Mouse (Mus musculus): ENCODE results near the gene Lhfp. TPM values are rescaled to one million over a fixed set of nuclear protein-coding genes. Genes with fewer than 3 reads are reported as not detected.
"Not testable (repeated sequence)": the region's sequence is repeated elsewhere in the genome, so short reads cannot be mapped to it uniquely, and the experiment has no call there.

Gene Lhfp
- total RNA-seq, 2 experiments from 2014 or later: 18.6 to 21.1 TPM

DNA sequence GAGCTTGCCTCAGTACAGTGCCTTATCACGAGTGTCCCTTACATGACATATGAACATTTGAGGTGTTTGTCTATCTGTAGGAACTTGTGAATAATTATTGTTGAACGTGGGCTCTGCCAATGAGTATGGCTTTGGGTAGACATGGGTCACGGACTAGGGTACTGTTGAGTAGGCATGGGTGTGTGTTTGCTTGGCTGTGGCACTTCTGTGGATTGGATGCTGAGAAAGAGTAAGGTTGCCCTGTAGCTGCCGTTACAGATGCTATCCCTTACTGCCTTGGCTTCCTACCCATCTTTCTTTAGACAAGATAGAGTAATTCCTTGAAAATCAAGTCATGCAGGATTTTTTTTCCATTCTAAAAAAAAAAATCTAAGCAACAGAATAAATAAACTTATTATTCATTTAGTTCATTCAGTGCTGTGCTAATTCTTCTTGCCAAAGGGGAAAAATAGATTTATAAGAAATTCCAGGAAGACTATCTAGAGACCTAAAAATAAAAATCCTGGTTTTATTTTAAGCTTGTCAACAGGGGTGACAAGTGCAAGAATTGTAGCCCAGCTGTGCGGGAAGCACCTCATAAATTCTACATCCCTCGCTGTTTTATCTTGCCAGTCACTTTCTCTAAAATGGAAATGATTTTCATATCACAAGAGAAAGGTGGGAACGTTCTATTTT, 45.3 kb downstream of the Lhfp start:
- DNase-seq (ENCODE audit: extremely low spot score in 1 of 2, low spot score in 1 of 2): no peak

DNA sequence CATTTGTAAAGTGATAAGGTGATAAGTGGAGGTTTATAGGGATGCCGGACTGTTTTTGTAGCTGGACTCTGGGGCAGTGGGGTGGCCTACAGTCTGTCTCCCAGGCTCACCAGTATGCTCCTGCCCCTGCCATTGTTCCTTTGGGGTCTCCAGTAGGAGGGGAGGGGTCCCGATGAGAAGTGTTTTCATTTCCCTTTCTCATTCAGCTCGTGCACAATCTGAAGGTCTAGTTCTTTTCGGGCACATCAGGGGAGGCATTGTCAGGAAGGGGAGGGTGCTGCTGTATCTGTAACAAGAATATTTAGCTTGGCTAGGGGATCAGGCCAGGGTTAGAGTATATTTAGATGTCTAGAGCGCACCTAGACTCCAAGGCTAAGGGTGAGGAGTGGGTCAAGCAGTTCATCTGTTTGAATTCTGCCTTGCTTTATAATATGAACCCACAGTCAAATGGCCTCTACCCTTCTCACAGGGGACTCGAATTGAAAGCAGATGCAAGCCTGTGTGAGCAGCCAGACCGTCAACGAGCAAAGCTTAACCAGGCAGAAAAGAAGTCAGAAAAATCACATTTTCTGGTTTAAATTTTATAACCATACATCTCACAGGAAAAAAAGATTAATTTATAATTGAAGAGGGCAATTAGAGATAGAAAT, 46.0 kb downstream of the Lhfp start:
- no peak for DNase-seq (ENCODE audit: extremely low spot score in 1 of 2, low spot score in 1 of 2)

DNA sequence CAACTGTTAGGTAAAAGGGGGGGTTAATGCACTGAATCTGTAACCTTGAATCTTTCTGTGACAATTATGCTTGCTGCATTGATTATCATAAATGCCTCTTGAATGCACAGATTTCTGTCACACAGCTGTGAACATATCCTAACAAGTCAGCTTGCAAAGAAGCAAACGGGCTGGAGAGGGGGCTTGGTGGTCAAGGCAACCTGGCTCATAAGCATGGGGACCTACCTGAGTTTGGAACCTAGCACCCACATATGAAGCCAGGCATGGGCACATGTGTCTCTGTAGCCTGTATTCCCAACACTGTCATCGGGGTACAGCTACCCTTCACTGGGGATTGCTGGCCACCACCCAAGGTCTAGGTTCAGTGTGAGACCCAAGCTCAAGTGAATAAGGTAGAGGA, 48.6 kb downstream of the Lhfp start:
- no peak for DNase-seq (ENCODE audit: extremely low spot score in 1 of 2, low spot score in 1 of 2)

DNA sequence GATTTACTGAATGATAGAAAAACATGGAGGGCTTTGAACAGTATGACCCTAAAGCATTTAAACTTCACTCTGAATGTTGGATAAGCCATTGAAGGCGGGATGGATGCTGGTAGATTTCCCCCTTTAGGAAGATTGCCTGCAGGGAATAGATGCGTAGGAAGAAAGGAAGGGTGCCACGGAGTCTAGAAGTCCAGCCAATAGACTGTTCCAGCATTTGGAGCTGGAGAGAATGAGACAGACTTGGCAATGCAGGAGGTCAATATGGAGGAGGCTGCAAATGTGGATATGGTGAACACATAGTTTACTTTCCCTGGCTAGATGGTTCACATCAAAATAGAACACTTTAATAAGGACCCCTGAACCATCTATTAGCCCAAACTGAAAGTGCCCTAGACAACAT, 58.9 kb downstream of the Lhfp start:
- DNase-seq (ENCODE audit: extremely low spot score in 1 of 2, low spot score in 1 of 2): no peak

DNA sequence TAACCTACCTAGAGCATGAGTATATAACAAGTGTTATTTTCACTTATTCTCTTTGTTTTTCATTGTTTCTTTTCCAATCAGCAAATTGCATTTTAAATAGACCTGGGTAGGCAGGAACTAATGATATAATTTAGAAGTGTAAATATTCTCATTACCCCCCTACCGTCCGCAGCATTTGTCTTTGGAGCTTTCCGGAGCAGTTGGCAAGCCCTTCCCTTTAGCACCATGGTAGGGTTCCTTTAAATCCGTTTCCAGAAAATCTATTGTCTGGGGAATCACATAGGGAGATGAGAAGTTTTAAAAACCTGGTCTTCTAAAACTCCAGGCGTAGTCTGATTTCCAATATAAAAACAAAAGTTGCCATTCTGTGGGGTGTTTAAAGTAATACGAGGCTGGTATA, 59.5 kb downstream of the Lhfp start:
- no peak for DNase-seq (ENCODE audit: extremely low spot score in 1 of 2, low spot score in 1 of 2)

DNA sequence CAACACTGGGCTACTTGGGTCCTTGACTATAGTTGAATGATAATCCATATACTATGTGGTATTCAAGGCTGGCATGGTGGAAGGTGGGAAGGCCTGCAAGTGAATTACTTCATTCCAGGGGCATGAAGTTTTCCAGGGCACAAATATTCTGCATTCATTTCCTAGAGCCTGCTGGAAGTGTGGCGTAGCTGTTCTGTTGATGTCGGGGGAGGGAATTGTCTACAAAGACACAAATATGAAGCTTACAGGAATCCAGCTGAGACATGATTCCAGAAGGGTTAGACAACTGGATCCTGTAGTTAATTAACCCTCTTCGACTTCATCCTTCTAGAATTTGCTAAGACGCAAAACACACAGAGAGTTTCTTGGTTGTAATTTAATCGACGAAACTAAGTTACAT, 60.4 kb downstream of the Lhfp start:
- no peak for DNase-seq (ENCODE audit: extremely low spot score in 1 of 2, low spot score in 1 of 2)

DNA sequence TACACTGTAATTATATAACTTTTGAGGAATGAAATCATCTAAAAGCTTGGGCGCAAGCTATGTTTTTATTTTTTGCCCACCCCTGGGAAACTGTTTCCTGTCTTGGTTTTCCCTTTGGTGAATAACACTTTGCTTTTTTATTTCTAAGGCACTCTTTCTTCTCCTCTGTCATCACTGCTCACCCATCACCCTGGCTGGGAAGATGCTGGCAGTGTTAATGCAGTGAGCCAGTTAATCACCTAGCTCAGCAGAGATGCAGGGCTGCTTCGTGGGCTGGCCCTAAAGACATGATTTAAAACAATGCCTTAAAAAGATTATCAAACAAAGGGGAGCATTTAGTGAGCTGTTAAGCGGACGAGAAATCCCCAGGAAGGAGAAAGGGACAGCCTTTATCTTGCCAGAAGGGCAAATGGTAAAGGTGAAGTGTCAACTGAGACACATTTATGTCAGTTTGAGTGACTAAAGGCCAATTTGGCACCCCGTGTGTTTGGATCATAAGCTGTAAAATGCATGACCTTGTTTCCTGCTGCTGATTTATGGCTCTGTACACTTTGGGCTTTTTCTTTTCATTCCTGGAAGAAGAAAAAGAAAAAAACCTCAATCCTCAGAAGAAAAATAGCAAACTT, 60.9 kb downstream of the Lhfp start:
- DNase-seq (ENCODE audit: extremely low spot score in 1 of 2, low spot score in 1 of 2): no peak

DNA sequence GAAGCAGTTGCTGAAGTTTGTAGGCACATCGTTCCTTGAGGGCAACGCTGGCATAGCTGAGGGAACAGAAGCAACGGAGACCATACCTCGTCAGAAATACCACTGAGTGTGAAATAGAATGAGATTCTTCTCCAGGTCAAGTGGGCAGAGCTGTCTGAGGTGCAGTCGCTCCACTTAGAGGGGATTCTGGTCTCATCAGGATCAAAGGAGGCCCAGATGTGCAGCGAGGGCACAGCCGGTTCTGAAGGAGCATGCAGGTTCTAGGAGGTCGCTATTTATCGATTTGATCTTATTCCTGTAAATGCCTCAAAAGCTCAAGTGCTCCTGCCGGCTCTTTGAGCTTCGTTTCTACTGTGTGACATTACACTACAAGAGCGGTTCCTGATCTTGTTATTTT, 61.4 kb downstream of the Lhfp start:
- DNase-seq (ENCODE audit: extremely low spot score in 1 of 2, low spot score in 1 of 2): no peak

DNA sequence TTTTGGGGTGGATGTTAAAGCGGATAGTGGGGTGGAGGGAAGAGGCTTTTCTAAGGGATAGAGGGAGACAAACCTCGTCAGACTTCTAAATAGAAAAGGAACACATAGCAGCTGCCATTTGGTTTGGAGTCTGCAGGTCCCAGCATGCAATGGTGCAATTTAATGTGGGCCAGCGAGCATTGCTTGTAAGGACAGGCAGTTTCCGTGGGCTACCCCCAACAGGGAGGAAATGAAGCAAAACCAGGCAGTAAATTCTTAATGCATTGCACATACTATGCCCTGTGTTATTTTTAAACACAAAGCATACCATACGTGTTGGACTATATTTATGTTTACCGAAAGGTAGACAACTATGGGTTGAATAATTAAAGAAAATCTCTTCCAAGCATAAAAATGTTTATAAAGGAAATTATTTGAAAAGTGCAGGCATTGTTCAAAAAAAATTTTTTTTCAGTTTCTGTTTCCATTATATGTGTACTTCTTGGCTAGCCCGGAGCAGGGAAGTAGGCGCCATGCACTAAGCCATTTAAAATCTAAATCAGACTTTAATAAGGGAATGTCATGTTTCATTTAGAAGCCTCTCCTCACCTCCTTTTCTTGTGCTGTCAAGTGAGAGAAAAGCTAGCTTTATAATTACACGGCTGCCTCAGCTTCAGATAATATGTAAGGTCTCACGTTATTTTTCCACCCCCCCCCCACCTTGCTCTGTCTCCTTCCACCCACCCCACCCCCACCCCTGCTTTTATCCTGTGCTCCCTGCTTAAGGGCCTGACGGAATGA, 67.5 kb downstream of the Lhfp start:
- DNase-seq (ENCODE audit: extremely low spot score in 1 of 2, low spot score in 1 of 2): no peak

DNA sequence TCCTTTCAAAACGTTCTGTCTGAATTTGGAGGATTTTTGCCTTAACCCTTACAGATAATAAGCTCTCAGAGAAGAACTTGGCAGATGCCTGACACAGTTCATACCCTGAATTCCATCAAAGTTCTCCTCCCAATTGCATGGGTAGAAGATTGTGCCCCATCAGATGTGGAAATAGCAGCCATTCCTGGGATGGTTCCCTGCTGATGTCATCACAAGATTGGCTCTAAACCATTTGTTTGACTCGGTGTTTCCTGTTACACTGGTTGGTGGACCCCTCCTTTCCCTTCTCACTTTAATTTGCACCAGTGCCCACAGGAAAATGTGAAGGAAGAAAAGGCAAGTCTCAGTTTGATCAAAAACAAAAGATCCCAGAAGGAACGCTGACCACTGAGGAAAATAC, 68.6 kb downstream of the Lhfp start:
- DNase-seq (ENCODE audit: extremely low spot score in 1 of 2, low spot score in 1 of 2): no peak

DNA sequence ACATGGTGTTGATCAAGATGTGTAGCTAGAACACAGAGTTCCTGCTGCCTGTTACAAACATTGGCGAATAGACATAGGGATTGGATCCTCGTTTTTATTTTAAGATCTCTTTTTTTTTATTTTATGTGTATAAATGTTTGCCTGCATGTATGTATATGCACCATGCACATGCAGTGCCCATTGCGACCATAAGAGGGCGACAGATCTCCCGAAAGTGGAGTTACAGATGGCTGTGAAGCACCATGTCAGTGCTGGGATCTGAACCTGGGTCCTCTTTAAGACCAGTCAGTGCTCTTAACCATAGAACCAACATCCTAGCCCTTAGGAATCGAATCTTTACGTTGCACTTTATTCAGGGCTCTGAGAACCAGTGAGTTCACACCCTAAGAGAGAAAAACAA, 70.7 kb downstream of the Lhfp start:
- no peak for DNase-seq (ENCODE audit: extremely low spot score in 1 of 2, low spot score in 1 of 2)

DNA sequence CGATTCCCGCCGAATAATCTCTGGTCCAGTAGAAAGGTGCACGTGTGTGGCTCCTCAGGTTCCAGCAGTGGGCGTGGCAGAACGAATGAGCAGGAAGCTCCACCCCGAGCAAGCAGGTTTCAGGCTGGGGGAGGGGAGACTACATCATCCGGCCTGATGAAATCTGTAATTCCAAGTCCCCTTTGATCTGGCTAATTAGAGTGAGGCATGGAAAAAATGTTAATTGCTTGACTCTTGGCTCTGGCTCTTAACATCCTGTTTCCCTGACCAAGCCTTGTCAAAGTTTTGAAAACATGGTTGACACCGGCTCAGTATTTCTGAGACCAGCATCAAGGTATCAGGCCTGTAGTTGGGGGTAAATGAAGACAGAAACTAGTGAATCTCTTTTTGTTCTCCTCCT, 77.4 kb downstream of the Lhfp start:
- DNase-seq (ENCODE audit: extremely low spot score in 1 of 2, low spot score in 1 of 2): not testable (repeated sequence)

DNA sequence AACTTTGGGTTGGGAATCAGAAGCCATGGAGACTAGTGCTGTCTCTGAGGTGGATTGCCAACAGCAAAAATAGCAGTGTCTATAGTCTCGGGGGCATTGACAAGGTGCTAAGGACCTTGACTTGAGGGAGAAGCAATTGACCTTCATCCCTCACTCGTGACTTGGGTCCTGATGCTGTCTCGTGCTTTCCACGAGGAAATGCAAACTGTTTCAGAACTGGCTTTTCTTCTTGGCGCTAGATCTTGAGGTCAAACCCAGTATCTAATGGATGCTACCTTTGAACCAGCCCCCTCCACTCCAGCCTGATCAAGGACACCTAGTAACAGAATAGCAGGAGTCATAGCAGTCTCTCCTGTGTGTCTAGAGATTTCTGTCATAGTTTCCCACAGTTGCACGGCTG, 78.7 kb downstream of the Lhfp start:
- no peak for DNase-seq (ENCODE audit: extremely low spot score in 1 of 2, low spot score in 1 of 2)

DNA sequence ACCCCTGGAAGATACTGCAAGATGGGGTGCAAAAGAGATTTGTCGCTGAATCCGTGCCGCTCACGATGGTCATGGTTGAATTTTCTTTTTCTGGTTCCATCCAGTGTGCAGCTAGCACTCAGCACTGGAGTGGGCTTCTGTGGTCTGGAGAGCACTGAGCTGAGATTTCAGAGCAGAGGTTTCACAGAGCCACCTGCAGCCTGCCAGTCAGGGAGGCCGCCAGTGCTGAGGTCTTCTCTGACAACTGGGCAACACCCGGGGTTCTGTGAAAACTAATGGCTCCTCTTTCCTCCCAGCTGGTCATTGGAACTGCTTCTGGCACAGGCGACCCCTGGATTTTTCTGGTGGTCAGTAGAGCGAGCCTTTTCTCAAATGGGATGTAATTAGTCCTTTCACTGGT, 84.2 kb downstream of the Lhfp start:
- no peak for DNase-seq (ENCODE audit: extremely low spot score in 1 of 2, low spot score in 1 of 2)

DNA sequence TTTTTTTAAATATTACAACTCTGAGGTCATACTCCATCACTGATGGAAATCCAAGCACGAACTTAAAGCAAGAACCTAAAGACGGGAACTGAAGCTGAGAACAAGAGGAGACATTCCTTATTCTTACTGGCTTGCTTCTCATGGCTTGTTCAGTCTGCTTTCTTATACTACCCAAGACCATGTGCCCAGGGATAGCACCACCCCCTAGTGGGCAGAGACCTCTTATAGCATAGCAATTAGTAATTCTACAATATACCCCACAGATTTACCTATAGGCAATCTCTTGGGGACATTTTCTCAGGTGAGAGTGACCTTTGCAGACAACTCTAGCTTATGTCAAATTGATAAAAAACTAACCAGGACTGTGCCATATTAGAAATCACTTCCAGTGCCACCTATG, 97.5 kb downstream of the Lhfp start:
- DNase-seq (ENCODE audit: extremely low spot score in 1 of 2, low spot score in 1 of 2): no peak

DNA sequence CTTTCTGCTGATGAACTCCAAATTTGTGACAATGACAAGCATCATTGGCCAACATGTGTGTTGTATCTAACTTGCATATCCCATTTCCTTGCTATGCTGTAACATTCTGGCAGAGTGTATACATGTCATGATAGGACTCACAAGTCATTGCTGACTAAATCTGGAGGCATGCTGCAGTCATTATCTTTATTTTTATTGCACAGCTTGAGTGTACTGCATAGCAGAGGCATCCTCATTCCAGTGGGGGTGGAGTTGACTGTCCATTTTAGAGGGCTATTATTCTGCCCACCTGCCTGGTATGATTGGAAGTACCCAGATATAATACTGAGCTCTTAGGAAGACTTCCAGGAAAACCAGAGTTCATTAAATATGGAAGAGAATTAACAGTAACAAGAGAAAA, 97.9 kb downstream of the Lhfp start:
- no peak for DNase-seq (ENCODE audit: extremely low spot score in 1 of 2, low spot score in 1 of 2)

DNA sequence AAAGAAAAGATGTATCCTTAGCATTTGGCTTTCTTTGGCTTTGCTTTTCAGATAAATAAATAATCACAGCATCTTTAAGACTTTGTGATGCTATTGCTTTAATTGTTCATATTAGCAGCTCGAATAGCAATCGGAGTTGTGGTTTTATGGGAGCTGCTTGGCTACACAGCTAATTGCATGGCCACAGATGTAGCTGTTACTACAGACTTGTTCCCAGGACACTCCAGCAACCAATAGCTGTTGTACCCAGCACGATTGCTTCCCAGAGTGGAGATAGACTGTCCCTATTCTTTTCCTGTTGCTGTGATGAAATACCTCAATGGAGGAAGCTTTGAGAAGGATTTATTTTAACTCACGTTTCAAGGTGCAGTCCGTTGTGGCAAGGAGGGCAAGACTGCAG, 98.3 kb downstream of the Lhfp start:
- no peak for DNase-seq (ENCODE audit: extremely low spot score in 1 of 2, low spot score in 1 of 2)

DNA sequence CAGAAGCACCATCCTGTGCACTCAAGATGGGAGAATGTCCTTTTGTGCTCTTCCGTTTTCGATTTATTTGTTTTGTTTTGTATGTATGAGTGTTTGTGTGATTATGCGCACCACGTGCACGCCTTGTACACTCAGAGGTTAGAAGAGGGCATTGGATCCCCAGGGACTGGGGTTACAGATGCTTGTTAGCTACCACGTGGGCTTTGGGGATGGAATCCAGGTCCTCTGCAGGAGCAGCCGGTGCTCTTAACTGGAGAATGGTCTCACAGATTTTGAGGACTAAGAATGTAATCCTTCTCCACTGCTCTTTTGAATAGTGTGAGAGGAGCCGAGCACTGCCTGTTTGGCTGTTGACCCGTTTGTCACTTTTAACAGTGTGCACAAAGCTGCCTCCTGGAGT, 101.2 kb downstream of the Lhfp start:
- no peak for DNase-seq (ENCODE audit: extremely low spot score in 1 of 2, low spot score in 1 of 2)

DNA sequence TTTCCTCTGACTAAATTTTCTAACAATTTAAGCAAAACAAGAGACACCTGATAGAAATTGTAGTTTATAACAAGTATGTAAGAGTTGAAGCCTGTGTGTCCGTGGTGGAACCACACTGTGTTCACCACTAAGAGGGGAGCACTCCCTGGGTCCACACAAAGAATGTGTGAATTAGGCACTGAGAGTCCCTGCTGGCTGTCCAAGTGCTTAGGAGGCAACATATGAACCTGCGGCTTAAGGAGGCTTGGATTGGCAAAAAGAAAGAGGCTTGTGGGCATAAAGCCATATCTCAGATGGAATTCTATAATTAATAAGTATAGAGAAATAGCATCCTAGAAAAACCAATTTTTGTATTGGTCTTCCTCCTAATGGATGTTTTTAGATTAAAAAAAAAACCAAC, 104.2 kb downstream of the Lhfp start:
- DNase-seq (ENCODE audit: extremely low spot score in 1 of 2, low spot score in 1 of 2): no peak

DNA sequence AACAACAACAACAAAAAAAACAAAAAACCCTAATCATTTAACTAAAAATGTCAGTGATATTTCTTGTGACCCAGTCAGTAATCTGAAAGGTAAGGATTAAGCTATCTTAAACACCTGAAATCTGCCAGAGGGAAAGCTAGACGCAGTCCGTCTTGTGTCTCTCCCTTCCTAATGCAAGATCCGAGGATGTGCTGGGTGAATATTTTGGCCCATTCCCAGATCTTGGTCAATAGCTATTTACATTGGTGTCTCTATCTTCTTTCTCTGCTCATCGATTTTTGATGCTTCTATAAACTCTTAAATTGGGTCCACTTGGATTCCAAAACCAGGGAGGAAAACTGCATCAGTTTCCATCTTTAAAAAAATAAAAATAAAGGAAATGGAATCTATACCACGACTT, 104.6 kb downstream of the Lhfp start:
- no peak for DNase-seq (ENCODE audit: extremely low spot score in 1 of 2, low spot score in 1 of 2)

DNA sequence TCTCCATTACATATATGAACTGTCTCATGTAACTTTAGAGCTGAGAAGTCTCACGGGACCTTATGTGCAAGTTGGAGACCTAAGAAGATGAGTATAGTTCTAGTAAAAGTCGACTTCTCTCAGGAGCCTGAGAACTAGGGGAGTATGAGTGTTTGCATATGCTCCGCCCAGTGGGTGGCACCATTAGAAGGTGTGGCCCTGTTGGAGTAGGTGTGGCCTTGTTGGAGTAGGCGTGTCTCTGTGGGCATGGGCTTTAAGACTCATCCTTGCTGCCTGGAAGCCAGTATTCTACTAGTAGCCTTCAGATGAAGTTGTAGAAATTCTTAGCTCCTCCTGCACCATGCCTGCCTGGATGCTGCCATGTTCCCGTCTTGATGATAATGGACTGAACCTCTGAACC, 105.7 kb downstream of the Lhfp start:
- no peak for DNase-seq (ENCODE audit: extremely low spot score in 1 of 2, low spot score in 1 of 2)
